Mouse (Mus musculus) embryo, embryonic 9.5 days (tissue): Measurements from ENCODE around the gene Unc45a.

Experiments used
- DNase-seq: peaks from one replicate; pipeline ENCODE4 v3.0.0-alpha.2; 2017; ENCODE audit errors: extremely low spot score

Gene Unc45a

GRCm38 (mm10) chr7:80283226-80283918, 57.4 kb downstream of the Unc45a start:
- DNase-seq, result no peak

DNA sequence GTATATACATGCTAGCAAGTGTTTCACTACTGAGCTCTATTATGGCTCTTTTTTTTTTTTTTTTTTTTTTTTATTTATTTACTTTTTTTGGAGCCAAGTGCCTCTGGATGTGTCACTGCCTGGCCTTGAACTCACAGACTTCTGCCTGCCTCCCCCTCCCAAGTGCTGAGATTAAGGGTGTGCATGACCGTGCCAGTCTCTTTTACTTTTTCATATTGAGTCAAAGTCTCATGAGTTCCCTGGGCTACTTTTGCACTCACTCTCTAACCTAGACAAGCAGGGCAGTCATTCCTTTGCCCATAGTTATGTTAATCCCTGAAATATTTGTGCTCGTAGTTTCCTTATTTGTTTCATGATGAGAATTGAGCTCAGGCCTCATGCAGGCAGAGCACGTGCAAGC, 59.2 kb downstream of the Unc45a start:
- DNase-seq, result no peak

DNA sequence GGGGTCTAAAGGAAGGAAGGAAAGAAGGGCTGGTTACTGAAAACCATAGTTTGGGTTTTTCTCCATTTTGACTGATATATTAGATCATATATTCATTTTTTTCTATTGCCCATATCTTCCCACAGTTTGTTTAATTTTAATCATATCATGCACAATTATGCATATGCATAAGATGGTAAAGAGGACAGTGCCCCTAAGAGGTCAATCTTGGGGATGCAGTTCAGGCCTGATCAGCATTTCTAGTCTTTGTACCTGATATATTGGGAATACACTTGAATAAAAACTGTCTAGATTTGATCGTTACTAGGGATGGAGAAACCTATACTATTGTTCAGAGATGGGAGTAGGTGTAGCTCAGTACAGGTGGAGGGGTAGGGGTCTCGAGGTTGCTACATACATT, 59.8 kb downstream of the Unc45a start:
- no peak for DNase-seq

GRCm38 (mm10) chr7:80280032-80280431, 60.8 kb downstream of the Unc45a start:
- no peak for DNase-seq

- DNase-seq, result no peak
Measured at GRCm38 (mm10) chr7:80276374-80276773, 64.4 kb downstream of the Unc45a start.
